Mouse (Mus musculus): ENCODE data around the gene Zfp599. TPM values are rescaled to one million over a fixed set of nuclear protein-coding genes. Genes with fewer than 3 reads are reported as not detected.
"Not testable (repeated sequence)": the region's sequence is repeated elsewhere in the genome, so short reads cannot be mapped to it uniquely, and the experiment has no call there.

The Zfp599 gene
- polyA plus RNA-seq (2012; rRNA removed), result 1.8 and 2.1 TPM in 2 replicates

DNA sequence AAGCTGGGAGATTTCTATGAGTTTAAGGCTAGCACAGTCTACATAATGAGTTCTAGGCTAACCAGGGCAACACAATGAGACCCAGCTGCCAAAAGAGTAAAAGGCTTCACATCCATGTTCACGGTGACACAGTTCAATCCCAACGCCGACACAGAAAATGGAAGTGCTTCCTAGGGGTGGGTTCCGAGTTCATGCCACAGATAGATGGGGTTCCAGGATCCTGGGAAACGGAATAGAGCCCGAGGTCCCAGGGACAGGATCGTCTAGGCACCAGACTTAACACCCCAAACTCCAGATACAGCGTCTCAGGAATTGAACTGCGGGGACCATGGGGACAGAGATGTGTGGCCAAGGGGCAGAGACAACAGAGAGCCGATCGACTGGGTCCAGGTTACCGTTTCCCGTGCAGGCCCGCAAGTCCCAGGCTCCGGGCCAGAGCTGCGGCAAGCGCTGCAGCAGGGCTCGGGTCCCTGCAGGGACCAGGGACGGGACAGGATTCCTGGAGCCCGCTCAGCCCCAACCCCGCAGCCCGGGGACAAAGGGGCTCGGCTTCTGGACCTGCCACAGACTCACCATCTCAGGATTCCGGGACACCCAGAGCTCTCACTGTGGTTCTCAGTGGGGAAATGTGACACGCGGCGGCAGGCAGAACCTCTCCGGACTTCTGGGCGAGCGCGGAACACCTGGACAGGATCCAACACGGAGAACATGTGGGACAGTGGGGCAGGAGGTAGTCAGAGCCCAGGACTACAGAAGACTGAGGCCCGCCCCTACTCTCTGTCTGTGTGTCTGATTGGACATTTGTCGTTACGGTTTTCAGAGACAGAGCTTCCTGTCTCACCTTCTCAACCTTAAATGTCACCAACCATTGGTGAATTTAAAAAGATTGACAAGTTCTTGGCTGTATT is at the start of gene Zfp599:
Gene Zfp599 (minus strand): TSS at position 712 of the 908 bp plus-strand sequence.
- no peaks in the 10 kb centered on the region for H3K4me1 ChIP-seq (ENCODE audit: control insufficient read depth, insufficient read depth, low read length)
- peak; percentile 50; the same call in 1 of the 2 replicates for TF ChIP-seq POLR2A (IDR thresholded peaks at IDR 0.05; ENCODE audit: extremely low read depth, insufficient read depth, low read length)
- no peak for TF ChIP-seq CTCF (IDR thresholded peaks at IDR 0.05; ENCODE audit: extremely low read depth, insufficient read depth, low read length)
- H3K4me3 ChIP-seq (ENCODE audit: insufficient read depth, low read length), result peak within 1 kb of the TSS; percentile 73
- no peak within 1 kb of the TSS for H3K27ac ChIP-seq (ENCODE audit: insufficient read depth, low read length)

- H3K4me1 ChIP-seq (ENCODE audit: control insufficient read depth, insufficient read depth, low read length); H3K27ac ChIP-seq (ENCODE audit: insufficient read depth, low read length): not testable (repeated sequence)
- peak overlapping the region; percentile 41 for H3K4me3 ChIP-seq (ENCODE audit: insufficient read depth, low read length)
Measured at GRCm38 (mm10) chr9:22307920-22308262, 48.2 kb upstream of the Zfp599 start.

DNA sequence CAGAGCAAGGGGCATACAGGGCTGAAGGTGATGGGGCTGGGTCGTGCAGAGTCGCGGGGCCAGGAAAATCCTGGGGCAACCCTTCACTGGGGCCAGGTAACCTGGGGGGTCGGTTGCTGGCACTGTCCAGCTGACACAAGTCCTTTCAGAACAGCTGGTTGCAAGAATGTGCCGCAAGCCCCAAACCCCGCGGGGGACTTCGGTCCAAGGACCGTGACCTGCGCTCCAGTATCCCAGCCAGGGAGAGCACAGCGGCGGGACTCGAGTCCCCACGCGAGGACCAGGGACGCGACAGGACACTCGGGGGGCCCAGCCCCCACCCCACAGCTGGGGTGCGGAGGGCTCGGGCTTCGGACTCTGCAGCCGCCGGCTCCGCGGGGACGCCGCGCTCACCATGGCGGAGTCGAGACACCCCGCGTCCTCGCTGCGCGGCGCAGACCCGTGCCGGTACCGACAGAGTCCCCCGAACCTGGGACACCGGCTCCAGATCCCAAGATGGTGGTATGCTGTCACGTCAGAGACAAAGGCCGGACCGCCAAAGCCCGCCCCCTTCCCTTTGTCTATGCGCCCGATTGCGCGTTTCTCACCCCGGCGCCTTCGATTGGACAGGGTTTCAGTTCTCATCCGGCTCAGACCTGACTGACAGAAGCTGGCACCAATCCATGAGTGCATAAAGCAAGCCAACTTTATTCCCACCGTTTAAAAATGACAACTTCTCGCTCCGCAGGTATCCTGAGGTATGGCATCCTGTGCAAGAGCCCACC is 47.6 kb upstream of the Zfp599 start, which contains the start of gene Zfp810:
Gene Zfp810 (minus strand): TSS at position 493 of the 764 bp plus-strand sequence.
- TF ChIP-seq CTCF (IDR thresholded peaks at IDR 0.05; ENCODE audit: extremely low read depth, insufficient read depth, low read length) (no peak), POLR2A (IDR thresholded peaks at IDR 0.05; ENCODE audit: extremely low read depth, insufficient read depth, low read length) (peak; percentile 45; the same call in 1 of the 2 replicates)
- peaks cover 3% of the 10 kb centered on the region; the same call in 1 of the 2 replicates for H3K4me1 ChIP-seq (ENCODE audit: control insufficient read depth, insufficient read depth, low read length)
- peak within 1 kb of the TSS; percentile 41 for H3K4me3 ChIP-seq (ENCODE audit: insufficient read depth, low read length)
- H3K27ac ChIP-seq (ENCODE audit: insufficient read depth, low read length), result peak within 1 kb of the TSS; percentile 52; the same call in 1 of the 2 replicates

- Histone ChIP-seq H3K4me3 (ENCODE audit: insufficient read depth, low read length) (peak overlapping the region; percentile 41), H3K27ac (ENCODE audit: insufficient read depth, low read length) (0 out of 2 replicates have a peak overlapping the region, but pooled peaks have one; percentile 52), H3K4me1 (ENCODE audit: control insufficient read depth, insufficient read depth, low read length) (peaks cover 3% of the 10 kb centered on the region; the same call in 1 of the 2 replicates)
- TF ChIP-seq CTCF (IDR thresholded peaks at IDR 0.05; ENCODE audit: extremely low read depth, insufficient read depth, low read length) (no peak), POLR2A (IDR thresholded peaks at IDR 0.05; ENCODE audit: extremely low read depth, insufficient read depth, low read length) (0 out of 2 replicates have a peak, but pooled peaks have one; percentile 14)
Measured at GRCm38 (mm10) chr9:22306726-22307125, 47.0 kb upstream of the Zfp599 start.

DNA sequence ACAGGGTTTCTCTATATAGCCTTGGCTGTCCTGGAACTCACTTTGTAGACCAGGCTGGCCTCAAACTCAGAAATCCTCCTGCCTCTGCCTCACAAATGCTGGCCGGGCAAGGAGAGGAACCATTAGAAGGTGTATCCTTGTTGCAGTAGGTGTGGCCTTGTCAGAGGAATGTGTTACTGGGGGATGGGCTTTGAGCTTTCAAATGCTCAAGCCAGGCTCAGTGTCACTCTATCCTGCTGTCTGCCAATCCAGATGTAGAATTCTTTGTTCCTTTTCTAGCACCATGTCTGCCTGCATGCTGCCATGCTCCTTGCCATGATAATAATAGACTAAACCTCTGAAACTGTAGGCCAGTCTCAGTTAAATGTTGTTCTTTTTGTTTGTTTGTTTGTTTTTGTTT is 42.5 kb upstream of the Zfp599 start:
- Histone ChIP-seq H3K27ac (ENCODE audit: insufficient read depth, low read length) (no peak overlapping the region), H3K4me3 (ENCODE audit: insufficient read depth, low read length) (no peak overlapping the region), H3K4me1 (ENCODE audit: control insufficient read depth, insufficient read depth, low read length) (peaks cover 3% of the 10 kb centered on the region; the same call in 1 of the 2 replicates)
- TF ChIP-seq CTCF (IDR thresholded peaks at IDR 0.05; ENCODE audit: extremely low read depth, insufficient read depth, low read length) (no peak), POLR2A (IDR thresholded peaks at IDR 0.05; ENCODE audit: extremely low read depth, insufficient read depth, low read length) (no peak)

DNA sequence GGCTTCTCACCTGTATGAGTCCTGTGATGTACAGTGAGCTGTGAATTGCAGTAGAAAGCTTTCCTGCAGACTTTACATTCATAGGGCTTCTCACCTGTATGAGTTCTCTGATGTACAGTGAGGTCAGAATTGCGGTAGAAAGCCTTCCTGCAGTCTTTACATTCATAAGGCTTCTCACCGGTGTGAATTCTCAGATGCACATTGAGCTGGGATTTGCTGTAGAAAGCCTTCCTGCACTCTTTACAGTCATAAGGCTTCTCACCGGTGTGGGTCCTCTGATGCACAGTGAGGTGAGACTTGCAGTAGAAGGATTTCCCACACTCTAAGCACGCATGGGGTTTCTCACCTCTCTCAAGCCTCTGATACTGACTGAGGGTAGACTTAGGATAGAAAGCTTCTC is 19.0 kb upstream of the Zfp599 start:
- TF ChIP-seq CTCF (IDR thresholded peaks at IDR 0.05; ENCODE audit: extremely low read depth, insufficient read depth, low read length) (no peak), POLR2A (IDR thresholded peaks at IDR 0.05; ENCODE audit: extremely low read depth, insufficient read depth, low read length) (no peak)
- H3K4me1 ChIP-seq (ENCODE audit: control insufficient read depth, insufficient read depth, low read length), result no peaks in the 10 kb centered on the region
- no peak overlapping the region for H3K4me3 ChIP-seq (ENCODE audit: insufficient read depth, low read length)
- no peak overlapping the region for H3K27ac ChIP-seq (ENCODE audit: insufficient read depth, low read length)

DNA sequence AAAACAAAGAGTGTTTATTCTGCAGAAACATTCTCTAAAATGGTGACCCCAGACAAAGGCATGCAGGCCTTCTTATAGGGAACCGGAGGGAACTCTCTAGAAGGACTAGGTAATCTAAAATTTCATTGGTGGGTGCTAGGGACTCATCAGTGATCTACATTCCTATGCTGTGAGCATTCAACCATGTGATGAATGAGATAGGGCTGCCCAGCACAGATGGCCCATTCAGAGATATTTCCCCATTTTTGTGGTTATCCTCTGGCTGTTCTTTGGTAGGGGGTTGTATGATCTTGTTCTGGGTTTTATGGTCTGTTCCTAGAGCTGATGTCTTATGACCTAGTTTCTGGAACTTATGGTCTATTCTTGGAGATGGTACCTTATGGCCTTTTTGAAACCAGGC is 9.2 kb upstream of the Zfp599 start:
- Histone ChIP-seq H3K4me3 (ENCODE audit: insufficient read depth, low read length) (no peak overlapping the region), H3K4me1 (ENCODE audit: control insufficient read depth, insufficient read depth, low read length) (no peaks in the 10 kb centered on the region), H3K27ac (ENCODE audit: insufficient read depth, low read length) (no peak overlapping the region)
- TF ChIP-seq POLR2A (IDR thresholded peaks at IDR 0.05; ENCODE audit: extremely low read depth, insufficient read depth, low read length) (no peak), CTCF (IDR thresholded peaks at IDR 0.05; ENCODE audit: extremely low read depth, insufficient read depth, low read length) (no peak)

- TF ChIP-seq POLR2A (IDR thresholded peaks at IDR 0.05; ENCODE audit: extremely low read depth, insufficient read depth, low read length) (no peak), CTCF (IDR thresholded peaks at IDR 0.05; ENCODE audit: extremely low read depth, insufficient read depth, low read length) (no peak)
- no peak overlapping the region for H3K4me3 ChIP-seq (ENCODE audit: insufficient read depth, low read length)
- H3K27ac ChIP-seq (ENCODE audit: insufficient read depth, low read length), result no peak overlapping the region
- H3K4me1 ChIP-seq (ENCODE audit: control insufficient read depth, insufficient read depth, low read length), result no peaks in the 10 kb centered on the region
Measured at GRCm38 (mm10) chr9:22262611-22263010, 2.9 kb upstream of the Zfp599 start.

- Histone ChIP-seq H3K4me1 (ENCODE audit: control insufficient read depth, insufficient read depth, low read length) (no peaks in the 10 kb centered on the region), H3K4me3 (ENCODE audit: insufficient read depth, low read length) (no peak overlapping the region), H3K27ac (ENCODE audit: insufficient read depth, low read length) (no peak overlapping the region)
- TF ChIP-seq CTCF (IDR thresholded peaks at IDR 0.05; ENCODE audit: extremely low read depth, insufficient read depth, low read length) (no peak), POLR2A (IDR thresholded peaks at IDR 0.05; ENCODE audit: extremely low read depth, insufficient read depth, low read length) (no peak)
Measured at GRCm38 (mm10) chr9:22261594-22261993, 1.9 kb upstream of the Zfp599 start.
